Mouse (Mus musculus) E14TG2a.4 (cell line): ENCODE measurements around the gene Trappc12.

Source experiments
- CTCF ChIP-seq: conservative IDR thresholded peaks from 2 replicates; pipeline ENCODE4 v1.5.1; 2014; ENCODE audit warnings: low read length
- NANOG ChIP-seq: IDR thresholded peaks from 2 replicates; pipeline ENCODE4 v1.6.1; 2014; ENCODE audit warnings: borderline replicate concordance, low read length, mixed read lengths
- POU5F1 ChIP-seq: IDR thresholded peaks from 2 replicates; pipeline ENCODE4 v1.6.1; 2014; ENCODE audit warnings: low read length, borderline replicate concordance

GRCm38 (mm10) chr12:28792613-28793012 lies 42.3 kb upstream of the Trappc12 start:
- TF ChIP-seq CTCF: no peak
- no peak for TF ChIP-seq POU5F1
- TF ChIP-seq NANOG: no peak
